Mouse (Mus musculus) hindbrain, embryonic 12.5 days (tissue): ENCODE measurements around the gene Otof. TPM values are rescaled to one million over a fixed set of nuclear protein-coding genes. Genes with fewer than 3 reads are reported as not detected.
A peak's percentile ranks its signal among the peaks of the same experiment; 100 is the strongest.

Experiments used
- ATAC-seq: fragments of 200-750 bp; cut with Nextera tagmentation; 2 replicates; pipeline ENCODE4 v1.8.0; 2017; ENCODE audit warnings: moderate TSS enrichment; ENCODE audit not compliant: low FRiP score
- H3K27ac ChIP-seq: fragments of 300-500 bp; sonication (generic); 2 replicates; pipeline ENCODE4 v1.5.1; 2016; ENCODE audit warnings: mild to moderate bottlenecking
- H3K27me3 ChIP-seq: fragments of 300-500 bp; sonication (generic); 2 replicates; pipeline ENCODE4 v1.6.1; 2016; ENCODE audit warnings: mild to moderate bottlenecking
- H3K36me3 ChIP-seq: fragments of 300-500 bp; sonication (generic); 2 replicates; pipeline ENCODE4 v1.6.1; 2016; ENCODE audit warnings: mild to moderate bottlenecking
- H3K4me1 ChIP-seq: fragments of 300-500 bp; sonication (generic); 2 replicates; pipeline ENCODE4 v1.6.1; 2016
- H3K4me2 ChIP-seq: fragments of 300-500 bp; sonication (generic); replicated peaks from 2 replicates; pipeline ENCODE4 v1.6.1; 2016; ENCODE audit warnings: mild to moderate bottlenecking
- H3K4me3 ChIP-seq: fragments of 300-500 bp; sonication (generic); 2 replicates; pipeline ENCODE4 v1.5.1; 2016; ENCODE audit warnings: mild to moderate bottlenecking
- H3K9ac ChIP-seq: fragments of 300-500 bp; sonication (generic); 2 replicates; pipeline ENCODE4 v1.6.1; 2016; ENCODE audit warnings: mild to moderate bottlenecking, moderate library complexity
- H3K9me3 ChIP-seq: fragments of 300-500 bp; sonication (generic); replicated peaks from 2 replicates; pipeline ENCODE4 v1.6.1; 2016; ENCODE audit warnings: mild to moderate bottlenecking
- WGBS: fragments of 180-500 bp; shearing (Covaris S2); methylation state at CpG from one replicate; pipeline ENCODE4 v1.1.7; 2016; 5-methylcytosine and 5-hydroxymethylcytosine counted together
- polyA plus RNA-seq: library from polyadenylated mRNA; unstranded; fragments of >200 nt; fragmentation: Nextera tagmentation; extraction: Ambion mirVana; gene quantifications from 2 replicates; pipeline ENCODE4 v1.2.1, GENCODE M21; 2016

Gene Otof
- polyA plus RNA-seq, 1 experiment from 2014 or later: 1.1 TPM

DNA sequence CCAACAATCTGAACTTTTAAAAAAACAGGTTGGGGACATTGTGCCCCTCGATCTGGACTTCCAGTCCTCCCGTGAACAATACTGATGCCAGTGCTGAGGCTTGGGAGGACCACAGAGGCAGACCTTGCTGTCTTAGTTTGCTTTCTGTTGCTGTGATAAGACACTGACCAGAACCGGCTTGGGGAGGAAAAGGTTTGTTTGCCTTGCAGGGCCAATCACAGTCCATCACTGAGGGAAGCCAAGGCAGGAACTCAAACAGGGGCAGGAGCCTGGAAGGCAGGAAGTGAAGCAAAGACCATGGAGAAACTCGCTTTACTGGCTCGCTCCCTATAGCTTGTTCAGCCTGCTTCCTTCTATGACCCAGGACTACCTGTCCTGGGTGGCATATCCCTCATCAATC, 10.4 kb upstream of the Otof start:
- Histone ChIP-seq H3K27ac (no peak overlapping the region), H3K9ac (no peak overlapping the region), H3K36me3 (no peaks in the 10 kb centered on the region), H3K4me3 (no peak overlapping the region), H3K27me3 (no peaks in the 10 kb centered on the region), H3K4me1 (peaks cover 16% of the 10 kb centered on the region), H3K9me3 (no peaks in the 10 kb centered on the region), H3K4me2 (no peak overlapping the region)
- WGBS: 71% methylated on average over 5 of the region's 5 CpGs
- ATAC-seq: no peak

GRCm38 (mm10) chr5:30470454-30470853, 8.7 kb upstream of the Otof start:
- WGBS: 57% methylated on average over 6 of the region's 6 CpGs
- peaks cover 26% of the 10 kb centered on the region for H3K4me1 ChIP-seq
- H3K4me2 ChIP-seq: no peak overlapping the region
- no peak for ATAC-seq
- H3K9ac ChIP-seq: no peak overlapping the region
- no peak overlapping the region for H3K27ac ChIP-seq
- H3K27me3 ChIP-seq: peaks cover 6% of the 10 kb centered on the region
- no peaks in the 10 kb centered on the region for H3K9me3 ChIP-seq
- H3K36me3 ChIP-seq: no peaks in the 10 kb centered on the region
- H3K4me3 ChIP-seq: no peak overlapping the region

GRCm38 (mm10) chr5:30466315-30466714, 4.6 kb upstream of the Otof start:
- Histone ChIP-seq H3K9me3 (no peaks in the 10 kb centered on the region), H3K4me2 (peak overlapping the region; percentile 57), H3K4me1 (peaks cover 33% of the 10 kb centered on the region), H3K4me3 (peak overlapping the region; percentile 24), H3K36me3 (no peaks in the 10 kb centered on the region), H3K27me3 (peaks cover 18% of the 10 kb centered on the region), H3K27ac (no peak overlapping the region), H3K9ac (no peak overlapping the region)
- WGBS: 37% methylated on average over 9 of the region's 9 CpGs
- ATAC-seq: no peak; the same call in 1 of the 2 replicates

DNA sequence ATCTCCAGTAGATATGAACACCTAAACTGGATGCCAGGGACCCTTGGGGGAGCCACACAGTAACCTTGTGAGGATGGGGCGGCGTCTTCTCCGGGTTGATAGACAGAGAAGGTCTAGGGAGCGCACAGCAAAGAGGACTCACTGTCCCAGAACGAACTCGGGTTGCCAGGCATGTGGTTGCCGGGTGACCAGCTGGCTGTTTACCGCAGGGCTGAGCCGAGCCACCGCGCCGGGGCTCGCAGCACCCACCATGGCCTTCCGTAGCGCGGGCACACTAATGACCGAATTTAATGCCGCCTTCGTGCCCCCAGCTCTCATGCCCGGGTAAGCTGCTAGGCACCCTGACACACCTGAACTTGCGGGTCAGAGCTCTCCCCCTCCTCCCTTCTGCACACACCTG, 4.1 kb upstream of the Otof start, which contains the start of gene 1700001C02Rik:
Gene 1700001C02Rik (plus strand): TSS at position 187 of the 400 bp plus-strand sequence.
- Histone ChIP-seq H3K4me2 (peak within 1 kb of the TSS; percentile 57), H3K4me1 (peaks cover 31% of the 10 kb centered on the region), H3K9me3 (no peaks in the 10 kb centered on the region), H3K27me3 (peaks cover 18% of the 10 kb centered on the region), H3K9ac (0 out of 2 replicates have a peak within 1 kb of the TSS, but pooled peaks have one; percentile 9), H3K27ac (no peak within 1 kb of the TSS), H3K36me3 (no peaks in the 10 kb centered on the region), H3K4me3 (peak within 1 kb of the TSS; percentile 24)
- WGBS: 10% methylated on average over 21 of the region's 21 CpGs
- peak; percentile 49 for ATAC-seq

DNA sequence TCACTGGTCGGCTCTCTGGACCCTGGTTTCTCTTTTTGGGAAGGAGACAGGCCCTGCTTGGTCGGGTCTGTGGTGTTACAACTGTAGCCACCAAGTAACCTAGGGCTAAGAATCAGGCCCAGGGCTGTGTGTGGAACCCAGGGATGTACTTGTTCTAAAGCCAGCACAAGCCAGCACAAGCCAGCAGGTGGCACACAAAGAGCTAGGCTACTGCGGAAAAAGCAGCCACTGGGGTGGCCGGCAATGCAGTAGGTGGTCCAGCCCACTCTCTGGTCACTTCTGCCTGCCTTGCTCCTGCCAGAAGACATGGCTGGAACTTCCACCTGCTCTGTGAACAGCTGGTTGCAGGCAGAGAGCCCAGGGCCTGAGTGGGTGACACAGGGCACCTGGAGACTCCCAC, 1.6 kb downstream of the Otof start:
- H3K9ac ChIP-seq: no peak overlapping the region
- peaks cover 14% of the 10 kb centered on the region for H3K27me3 ChIP-seq
- no peaks in the 10 kb centered on the region for H3K36me3 ChIP-seq
- H3K4me1 ChIP-seq: peaks cover 23% of the 10 kb centered on the region
- no peak overlapping the region for H3K4me2 ChIP-seq
- 41% methylated on average over 4 of the region's 4 CpGs for WGBS
- no peak overlapping the region for H3K4me3 ChIP-seq
- no peak overlapping the region for H3K27ac ChIP-seq
- no peaks in the 10 kb centered on the region for H3K9me3 ChIP-seq
- no peak for ATAC-seq

DNA sequence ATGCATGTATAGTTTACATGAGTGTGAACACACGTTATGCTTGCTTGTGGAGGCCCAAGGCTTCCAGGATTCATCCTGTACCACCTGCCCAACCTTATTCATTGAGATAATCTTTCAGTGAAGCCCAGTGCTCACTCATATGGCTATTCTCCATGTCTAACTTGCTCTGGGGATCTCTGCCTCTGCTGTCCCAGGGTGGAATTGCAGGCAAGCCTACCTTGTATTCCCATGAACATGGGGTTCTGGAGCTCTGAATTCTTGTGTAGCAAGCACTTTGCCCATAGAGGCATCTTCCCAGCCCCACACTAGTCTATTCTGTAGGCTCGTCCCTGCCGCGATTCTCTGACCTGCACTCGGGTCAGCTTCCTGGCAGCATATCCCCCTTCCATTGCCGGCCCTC, 5.7 kb downstream of the Otof start:
- peaks cover 10% of the 10 kb centered on the region for H3K4me1 ChIP-seq
- no peaks in the 10 kb centered on the region for H3K9me3 ChIP-seq
- peaks cover 5% of the 10 kb centered on the region; the same call in 1 of the 2 replicates for H3K27me3 ChIP-seq
- 50% methylated on average over 6 of the region's 6 CpGs for WGBS
- no peak overlapping the region for H3K4me2 ChIP-seq
- no peak overlapping the region for H3K4me3 ChIP-seq
- H3K9ac ChIP-seq: no peak overlapping the region
- no peaks in the 10 kb centered on the region for H3K36me3 ChIP-seq
- no peak overlapping the region for H3K27ac ChIP-seq
- ATAC-seq: no peak

DNA sequence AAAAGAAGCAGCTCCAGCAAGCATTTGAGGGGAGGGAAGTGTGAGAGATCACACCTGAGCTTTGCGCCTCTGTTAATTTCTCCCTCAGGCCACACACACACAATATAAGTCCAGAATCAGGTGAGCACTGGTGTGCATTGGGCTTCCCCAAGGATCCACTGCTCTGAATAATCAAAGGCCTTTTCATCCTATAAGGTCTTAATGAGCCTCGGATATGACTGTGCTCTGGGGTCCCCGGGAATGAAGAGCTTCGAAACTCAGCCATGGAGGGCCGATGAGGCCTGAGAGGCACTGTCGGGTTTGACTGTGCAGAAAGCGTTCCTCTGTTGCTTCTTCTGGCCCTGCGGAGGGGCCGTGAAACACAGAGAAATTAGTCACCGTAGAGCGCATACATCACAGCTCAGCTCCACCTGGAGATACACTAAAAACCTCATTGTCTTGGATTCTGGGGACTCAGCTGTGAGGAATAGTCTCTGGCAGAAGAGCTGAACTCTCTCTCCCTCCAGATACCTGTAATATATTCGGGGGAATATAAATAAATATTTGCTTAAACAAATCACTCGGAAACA, 17.3 kb downstream of the Otof start:
- H3K4me2 ChIP-seq: no peak overlapping the region
- H3K9me3 ChIP-seq: no peaks in the 10 kb centered on the region
- H3K4me1 ChIP-seq: no peaks in the 10 kb centered on the region
- no peak for ATAC-seq
- H3K27me3 ChIP-seq: no peaks in the 10 kb centered on the region
- H3K9ac ChIP-seq: no peak overlapping the region
- no peak overlapping the region for H3K27ac ChIP-seq
- no peaks in the 10 kb centered on the region for H3K36me3 ChIP-seq
- WGBS: 79% methylated on average over 13 of the region's 13 CpGs
- H3K4me3 ChIP-seq: no peak overlapping the region

DNA sequence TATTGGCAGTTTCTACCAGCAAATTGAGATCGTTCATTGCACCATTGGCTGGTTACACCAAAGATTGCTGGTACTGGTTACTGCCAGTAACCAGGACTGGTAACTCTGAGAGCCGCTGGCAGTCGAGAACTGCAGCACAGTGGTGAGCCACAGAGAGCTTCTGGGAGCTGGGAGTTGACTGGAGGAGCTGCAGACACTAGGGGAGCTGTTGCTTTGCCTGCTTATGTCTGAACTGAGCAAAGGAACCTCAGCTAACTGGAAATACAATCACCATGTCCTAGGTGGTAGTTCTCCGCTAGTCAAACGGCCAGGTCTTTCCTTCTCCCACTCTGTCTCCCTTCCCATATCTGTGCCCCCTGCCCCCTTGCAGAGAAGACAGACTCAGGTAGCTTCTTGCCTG, 19.5 kb downstream of the Otof start:
- Histone ChIP-seq H3K36me3 (no peaks in the 10 kb centered on the region), H3K4me2 (no peak overlapping the region), H3K9me3 (no peaks in the 10 kb centered on the region), H3K4me1 (no peaks in the 10 kb centered on the region), H3K27ac (no peak overlapping the region), H3K27me3 (no peaks in the 10 kb centered on the region), H3K4me3 (no peak overlapping the region), H3K9ac (no peak overlapping the region)
- 70% methylated on average over 5 of the region's 5 CpGs for WGBS
- ATAC-seq: no peak

GRCm38 (mm10) chr5:30440308-30440906, 21.3 kb downstream of the Otof start:
- Histone ChIP-seq H3K36me3 (no peaks in the 10 kb centered on the region), H3K4me1 (no peaks in the 10 kb centered on the region), H3K4me3 (no peak overlapping the region), H3K9ac (no peak overlapping the region), H3K9me3 (no peaks in the 10 kb centered on the region), H3K27me3 (no peaks in the 10 kb centered on the region), H3K27ac (no peak overlapping the region), H3K4me2 (no peak overlapping the region)
- 91% methylated on average over 8 of the region's 8 CpGs for WGBS
- no peak for ATAC-seq

DNA sequence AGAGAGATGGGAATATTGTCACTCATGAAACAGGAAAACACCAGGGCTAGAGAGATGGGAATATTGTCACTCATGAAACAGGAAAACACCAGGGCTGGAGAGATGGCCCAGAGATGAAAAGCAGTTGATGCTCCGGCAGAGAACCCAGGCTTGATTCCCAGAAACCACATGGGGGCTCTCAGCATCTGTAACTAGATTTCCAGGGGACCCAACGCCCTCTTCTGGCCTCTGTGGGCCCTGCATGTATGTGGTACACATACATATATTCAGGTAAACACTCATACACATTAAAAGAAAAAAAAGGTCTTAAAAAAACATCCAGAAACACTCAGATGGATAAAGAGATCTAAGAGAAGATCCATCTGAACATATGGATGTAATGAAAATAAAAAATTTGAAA, 22.8 kb downstream of the Otof start:
- Histone ChIP-seq H3K36me3 (no peaks in the 10 kb centered on the region), H3K4me1 (no peaks in the 10 kb centered on the region), H3K4me2 (no peak overlapping the region), H3K4me3 (no peak overlapping the region), H3K27me3 (no peaks in the 10 kb centered on the region), H3K27ac (no peak overlapping the region), H3K9me3 (no peaks in the 10 kb centered on the region), H3K9ac (no peak overlapping the region)
- 50% methylated on average over 2 of the region's 2 CpGs for WGBS
- ATAC-seq: no peak

GRCm38 (mm10) chr5:30427406-30427805, 34.3 kb downstream of the Otof start:
- no peak overlapping the region for H3K4me3 ChIP-seq
- WGBS: 88% methylated on average over 6 of the region's 6 CpGs
- ATAC-seq: no peak

DNA sequence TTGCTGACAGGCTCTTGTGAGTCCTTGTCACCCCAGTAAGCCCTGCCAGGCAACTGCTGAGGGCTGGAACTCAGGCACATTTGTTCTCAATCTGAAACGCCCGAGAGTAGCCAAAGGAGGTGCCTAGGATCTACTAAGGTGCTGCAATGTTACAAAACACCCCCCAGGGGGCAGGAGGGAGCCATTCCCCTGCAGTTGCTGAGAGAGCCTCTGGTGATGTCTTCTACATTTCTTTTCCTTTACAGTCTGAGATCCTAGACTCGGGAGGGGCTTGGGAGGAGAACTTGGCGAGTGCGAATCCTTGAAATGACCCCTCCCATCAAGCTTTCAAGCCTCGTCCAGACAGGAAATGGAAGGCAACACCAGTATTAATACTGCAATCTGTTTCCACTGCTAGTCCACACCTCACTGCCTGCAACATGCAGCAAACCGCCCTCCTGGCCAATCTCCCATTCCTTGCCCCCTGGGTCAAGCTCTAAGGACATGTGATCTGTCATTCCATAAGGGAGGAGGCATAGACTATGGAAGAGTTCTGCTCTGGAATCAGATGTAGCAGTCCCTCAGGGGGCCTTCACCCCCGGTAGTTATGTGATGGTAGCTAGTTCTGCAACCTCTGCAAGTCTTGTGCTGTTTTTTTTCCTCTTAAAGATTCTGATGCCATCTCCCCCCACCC, 38.0 kb downstream of the Otof start:
- Histone ChIP-seq H3K4me3 (no peak overlapping the region), H3K9me3 (no peaks in the 10 kb centered on the region), H3K4me2 (no peak overlapping the region), H3K9ac (no peak overlapping the region), H3K4me1 (peaks cover 8% of the 10 kb centered on the region; the same call in 1 of the 2 replicates), H3K27me3 (no peaks in the 10 kb centered on the region), H3K36me3 (no peaks in the 10 kb centered on the region), H3K27ac (no peak overlapping the region)
- WGBS: 22% methylated on average over 8 of the region's 8 CpGs
- 0 out of 2 replicates have a peak, but pooled peaks have one; percentile 35 for ATAC-seq

More at GRCm38 (mm10) chr5:30427406-30427805, 34.3 kb downstream of the Otof start:
- H3K27ac ChIP-seq: no peak overlapping the region
- peaks cover 8% of the 10 kb centered on the region; the same call in 1 of the 2 replicates for H3K4me1 ChIP-seq
- H3K9ac ChIP-seq: no peak overlapping the region
- H3K4me2 ChIP-seq: no peak overlapping the region
- no peaks in the 10 kb centered on the region for H3K9me3 ChIP-seq
- H3K36me3 ChIP-seq: no peaks in the 10 kb centered on the region
- no peaks in the 10 kb centered on the region for H3K27me3 ChIP-seq
